Mouse (Mus musculus): ENCODE measurements at regions not wholly inside any gene's neighbourhood (a gene's known extent, or its start where the extent isn't known, plus 50 kb on each side); places are given as distances from the start of the nearest gene placed in this dataset.

DNA sequence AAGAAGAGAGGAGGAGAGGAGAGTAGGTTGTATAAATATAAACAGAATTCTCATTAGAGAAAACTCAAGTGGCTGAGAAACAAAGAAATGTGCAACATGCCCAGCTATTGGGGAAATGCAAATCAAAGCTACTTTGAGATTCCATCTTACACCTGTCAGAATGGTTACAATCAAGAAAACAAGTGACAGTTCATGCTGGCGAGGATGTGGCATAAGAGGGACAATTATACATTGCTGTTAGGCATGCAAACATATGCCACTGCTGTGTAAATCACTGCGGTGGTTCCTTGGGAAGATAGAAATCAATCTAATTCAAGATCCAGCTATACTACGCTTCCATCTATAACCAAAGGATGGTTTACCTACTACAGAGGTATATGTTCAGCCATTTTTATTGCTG is 300.4 kb upstream of the Kynu start:
- Histone ChIP-seq H3K4me1 (replicated peaks) (no peaks in the 10 kb centered on the region), H3K36me3 (no peaks in the 10 kb centered on the region), H3K27me3 (replicated peaks) (no peaks in the 10 kb centered on the region), H3K9me3 (no peaks in the 10 kb centered on the region), H3K4me3 (replicated peaks) (no peak overlapping the region), H3K27ac (no peak overlapping the region), H3K9ac (no peak overlapping the region), H3K4me2 (replicated peaks) (no peak overlapping the region)
- WGBS: 77% methylated on average over 3 of the region's 3 CpGs
- ATAC-seq: no peak

GRCm38 (mm10) chr2:43270802-43271201 is 284.3 kb upstream of the Kynu start:
- no peak for ATAC-seq
- no peaks in the 10 kb centered on the region for H3K4me1 ChIP-seq (replicated peaks)
- H3K4me2 ChIP-seq (replicated peaks): no peak overlapping the region
- H3K27ac ChIP-seq: no peak overlapping the region
- no peaks in the 10 kb centered on the region for H3K9me3 ChIP-seq
- H3K27me3 ChIP-seq (replicated peaks): no peaks in the 10 kb centered on the region
- no peak overlapping the region for H3K9ac ChIP-seq
- no peak overlapping the region for H3K4me3 ChIP-seq (replicated peaks)
- H3K36me3 ChIP-seq: no peaks in the 10 kb centered on the region
- 91% methylated on average over 1 of the region's 1 CpGs for WGBS

DNA sequence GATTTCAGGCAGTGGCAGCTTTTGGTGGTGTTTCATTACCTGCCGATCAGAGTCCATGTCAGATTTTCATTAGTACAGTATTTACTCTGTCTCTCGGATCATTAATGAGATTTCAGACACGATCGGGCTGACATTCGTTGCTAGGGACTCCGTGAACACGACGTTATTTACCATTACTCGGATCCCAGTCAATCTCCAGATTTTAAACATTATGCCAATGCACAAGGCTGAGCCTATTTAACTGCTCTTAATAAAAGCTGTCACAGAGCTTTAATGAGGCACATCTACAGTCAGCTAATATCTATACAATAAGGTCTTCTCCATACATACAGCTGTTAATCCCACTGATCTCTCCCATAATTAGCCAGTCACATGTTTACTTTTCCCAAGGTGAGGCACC is 283.0 kb upstream of the Kynu start:
- Histone ChIP-seq H3K9me3 (no peaks in the 10 kb centered on the region), H3K9ac (no peak overlapping the region), H3K4me1 (replicated peaks) (no peaks in the 10 kb centered on the region), H3K4me3 (replicated peaks) (no peak overlapping the region), H3K27me3 (replicated peaks) (no peaks in the 10 kb centered on the region), H3K4me2 (replicated peaks) (no peak overlapping the region), H3K27ac (no peak overlapping the region), H3K36me3 (no peaks in the 10 kb centered on the region)
- ATAC-seq: no peak
- 80% methylated on average over 9 of the region's 9 CpGs for WGBS

DNA sequence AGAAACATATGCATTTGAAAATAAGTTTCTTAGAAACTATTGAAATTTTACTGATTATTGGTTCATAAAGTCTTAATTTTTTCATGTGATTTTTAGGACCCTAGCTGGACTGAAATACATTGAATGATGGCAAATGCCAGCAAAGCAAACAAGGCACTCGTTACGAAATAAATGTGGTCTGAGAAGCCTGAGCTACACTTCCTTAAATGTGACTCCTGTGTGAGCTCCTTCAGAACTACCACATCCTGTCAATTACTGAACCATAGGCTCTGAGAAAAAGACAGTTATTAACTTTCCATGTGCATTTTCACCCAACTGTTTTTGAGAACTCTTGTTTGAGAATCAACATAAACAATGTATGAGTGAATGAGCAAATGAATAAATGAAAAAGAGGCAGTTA is 281.1 kb upstream of the Kynu start:
- Histone ChIP-seq H3K4me2 (replicated peaks) (no peak overlapping the region), H3K4me1 (replicated peaks) (no peaks in the 10 kb centered on the region), H3K36me3 (no peaks in the 10 kb centered on the region), H3K9me3 (no peaks in the 10 kb centered on the region), H3K27me3 (replicated peaks) (no peaks in the 10 kb centered on the region), H3K4me3 (replicated peaks) (no peak overlapping the region), H3K27ac (no peak overlapping the region), H3K9ac (no peak overlapping the region)
- WGBS: 85% methylated on average over 2 of the region's 2 CpGs
- ATAC-seq: no peak

DNA sequence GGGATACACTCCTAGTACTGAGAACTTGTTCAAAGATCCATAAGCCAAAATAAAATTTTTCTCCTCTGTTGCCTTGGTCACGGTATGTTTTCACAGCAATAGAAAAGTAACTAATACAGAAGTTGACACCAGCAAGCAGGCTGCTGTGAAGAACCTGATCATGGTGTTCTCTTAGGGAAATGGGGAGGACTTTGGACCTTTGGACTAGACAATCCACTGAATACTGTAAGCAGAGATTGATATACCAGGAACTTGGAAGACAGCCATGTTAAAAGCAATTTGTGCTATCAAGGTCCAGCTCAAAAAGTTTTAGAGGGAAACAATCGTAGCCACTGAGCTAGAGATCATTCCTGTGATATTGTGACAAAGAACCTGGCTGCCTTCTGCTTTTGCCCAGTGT is 259.3 kb upstream of the Kynu start:
- ATAC-seq: no peak

GRCm38 (mm10) chr2:43323836-43324235 is 231.3 kb upstream of the Kynu start:
- no peak overlapping the region for H3K27ac ChIP-seq
- 100% methylated on average over 1 of the region's 1 CpGs for WGBS
- ATAC-seq: no peak
- H3K9ac ChIP-seq: no peak overlapping the region
- H3K4me2 ChIP-seq (replicated peaks): no peak overlapping the region
- no peak overlapping the region for H3K4me3 ChIP-seq (replicated peaks)
- no peaks in the 10 kb centered on the region for H3K4me1 ChIP-seq (replicated peaks)
- H3K36me3 ChIP-seq: no peaks in the 10 kb centered on the region
- no peaks in the 10 kb centered on the region for H3K9me3 ChIP-seq
- H3K27me3 ChIP-seq (replicated peaks): no peaks in the 10 kb centered on the region

More for the DNA sequence above, 259.3 kb upstream of the Kynu start:
- H3K27me3 ChIP-seq (replicated peaks): no peaks in the 10 kb centered on the region
- no peaks in the 10 kb centered on the region for H3K36me3 ChIP-seq
- 73% methylated on average over 2 of the region's 2 CpGs for WGBS
- H3K4me2 ChIP-seq (replicated peaks): no peak overlapping the region
- H3K4me1 ChIP-seq (replicated peaks): no peaks in the 10 kb centered on the region
- H3K9me3 ChIP-seq: no peaks in the 10 kb centered on the region
- H3K27ac ChIP-seq: no peak overlapping the region
- no peak overlapping the region for H3K9ac ChIP-seq
- no peak overlapping the region for H3K4me3 ChIP-seq (replicated peaks)

DNA sequence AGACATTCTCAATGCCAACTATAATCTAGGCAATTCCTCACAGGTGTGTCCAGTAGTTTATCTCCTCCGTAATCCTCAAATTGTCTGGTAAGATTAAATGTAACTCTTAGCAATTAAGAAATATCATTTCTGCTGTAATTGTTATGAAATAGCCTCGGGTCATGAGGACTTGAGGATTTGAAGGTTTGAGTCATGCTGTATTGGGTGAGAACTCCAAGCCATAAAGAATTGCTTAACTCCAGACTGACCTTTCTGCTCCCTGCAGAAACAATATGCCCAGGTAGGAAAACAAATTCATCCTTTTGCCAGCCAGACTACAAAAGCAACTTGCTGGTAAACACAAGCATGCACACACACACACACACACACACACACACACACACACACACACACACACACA is 190.8 kb upstream of the Kynu start:
- H3K27me3 ChIP-seq (replicated peaks): no peaks in the 10 kb centered on the region
- H3K4me1 ChIP-seq (replicated peaks): no peaks in the 10 kb centered on the region
- peak; percentile 86 for ATAC-seq
- H3K9ac ChIP-seq: no peak overlapping the region
- no peak overlapping the region for H3K4me3 ChIP-seq (replicated peaks)
- H3K36me3 ChIP-seq: no peaks in the 10 kb centered on the region
- no peak overlapping the region for H3K27ac ChIP-seq
- H3K4me2 ChIP-seq (replicated peaks): no peak overlapping the region
- no peaks in the 10 kb centered on the region for H3K9me3 ChIP-seq
- 61% methylated on average over 2 of the region's 2 CpGs for WGBS

- no peaks in the 10 kb centered on the region for H3K36me3 ChIP-seq
- no peak overlapping the region for H3K27ac ChIP-seq
- WGBS: 56% methylated on average over 2 of the region's 2 CpGs
These were observed 189.3 kb upstream of the Kynu start for GRCm38 (mm10) chr2:43365812-43366211.

GRCm38 (mm10) chr2:43403348-43403747 is 151.8 kb upstream of the Kynu start:
- Histone ChIP-seq H3K27ac (no peak overlapping the region), H3K36me3 (no peaks in the 10 kb centered on the region), H3K27me3 (replicated peaks) (no peaks in the 10 kb centered on the region), H3K9me3 (no peaks in the 10 kb centered on the region), H3K4me2 (replicated peaks) (no peak overlapping the region), H3K4me3 (replicated peaks) (no peak overlapping the region), H3K9ac (no peak overlapping the region), H3K4me1 (replicated peaks) (no peaks in the 10 kb centered on the region)
- no peak for ATAC-seq

More at GRCm38 (mm10) chr2:43365812-43366211, 189.3 kb upstream of the Kynu start:
- H3K27me3 ChIP-seq (replicated peaks): no peaks in the 10 kb centered on the region
- no peak for ATAC-seq
- no peak overlapping the region for H3K9ac ChIP-seq
- H3K4me1 ChIP-seq (replicated peaks): no peaks in the 10 kb centered on the region
- no peak overlapping the region for H3K4me2 ChIP-seq (replicated peaks)
- no peaks in the 10 kb centered on the region for H3K9me3 ChIP-seq
- no peak overlapping the region for H3K4me3 ChIP-seq (replicated peaks)

DNA sequence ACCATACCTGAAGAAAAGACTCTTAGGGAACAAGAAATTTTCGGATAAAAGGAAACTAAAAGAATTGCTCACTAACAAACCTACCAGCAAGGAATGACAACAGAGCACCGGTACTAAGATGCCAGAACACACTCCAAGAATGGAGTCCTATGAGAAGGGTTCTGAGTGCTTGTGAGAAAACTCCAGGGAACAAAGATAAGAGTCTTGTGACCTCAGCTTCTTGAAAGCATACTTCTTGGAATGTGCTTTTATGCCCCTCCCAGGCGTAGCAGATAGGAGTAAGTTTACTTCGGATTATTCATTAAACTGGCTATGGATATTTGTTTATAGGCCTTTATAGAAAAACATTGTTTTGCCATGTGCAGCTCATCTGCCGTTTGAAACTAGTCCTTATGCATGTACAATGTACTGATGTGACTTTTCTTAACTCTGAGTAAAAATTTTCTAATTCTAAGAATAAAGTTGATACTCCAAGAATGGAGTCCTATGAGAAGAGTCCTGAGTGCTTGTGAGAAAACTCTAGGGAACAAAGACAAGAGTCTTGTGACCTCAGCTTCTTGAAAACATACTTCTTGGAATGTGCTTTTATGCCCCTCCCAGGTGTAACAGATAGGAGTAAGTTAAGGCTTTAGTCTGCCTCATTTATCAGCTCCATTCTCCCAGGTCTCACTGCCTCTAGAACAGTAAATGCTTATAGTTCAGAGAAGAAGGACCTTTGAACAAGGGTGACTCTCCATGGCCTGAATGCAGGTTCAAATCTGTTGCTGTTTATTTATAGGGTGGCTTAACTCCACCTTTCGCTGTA is 150.8 kb upstream of the Kynu start:
- no peaks in the 10 kb centered on the region for H3K9me3 ChIP-seq
- H3K4me3 ChIP-seq (replicated peaks): no peak overlapping the region
- H3K4me1 ChIP-seq (replicated peaks): no peaks in the 10 kb centered on the region
- 0 out of 2 replicates have a peak overlapping the region, but pooled peaks have one; percentile 11 for H3K27ac ChIP-seq
- 59% methylated on average over 6 of the region's 6 CpGs for WGBS
- no peaks in the 10 kb centered on the region for H3K27me3 ChIP-seq (replicated peaks)
- H3K36me3 ChIP-seq: no peaks in the 10 kb centered on the region
- no peak overlapping the region for H3K9ac ChIP-seq
- no peak overlapping the region for H3K4me2 ChIP-seq (replicated peaks)
- ATAC-seq: peak; percentile 94

DNA sequence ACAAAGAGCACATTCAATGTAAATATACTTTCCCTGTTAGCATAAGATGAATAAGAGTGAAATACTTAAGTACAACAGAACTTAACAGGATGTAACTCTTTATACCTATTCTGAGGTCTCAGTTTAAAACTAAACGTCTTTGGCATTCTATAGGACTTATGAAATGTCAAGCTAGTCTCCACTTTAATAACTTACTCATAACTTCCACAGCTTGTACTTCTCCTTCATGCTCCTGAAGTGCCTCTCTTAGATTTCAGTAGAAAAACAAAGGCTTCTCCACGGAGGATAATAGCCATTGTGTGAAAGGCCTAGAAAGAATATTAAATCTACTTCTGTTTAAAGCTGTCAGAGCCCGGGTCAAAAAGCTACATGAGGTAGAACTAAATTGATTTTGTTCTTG is 117.9 kb upstream of the Kynu start:
- H3K4me2 ChIP-seq (replicated peaks): no peak overlapping the region
- H3K9me3 ChIP-seq: no peaks in the 10 kb centered on the region
- no peak for ATAC-seq
- no peaks in the 10 kb centered on the region for H3K36me3 ChIP-seq
- no peak overlapping the region for H3K4me3 ChIP-seq (replicated peaks)
- H3K27me3 ChIP-seq (replicated peaks): no peaks in the 10 kb centered on the region
- no peak overlapping the region for H3K9ac ChIP-seq
- no peak overlapping the region for H3K27ac ChIP-seq
- 56% methylated on average over 3 of the region's 3 CpGs for WGBS
- no peaks in the 10 kb centered on the region for H3K4me1 ChIP-seq (replicated peaks)

- Histone ChIP-seq H3K4me2 (replicated peaks) (no peak overlapping the region), H3K4me1 (replicated peaks) (no peaks in the 10 kb centered on the region), H3K9ac (no peak overlapping the region), H3K9me3 (no peaks in the 10 kb centered on the region), H3K36me3 (no peaks in the 10 kb centered on the region), H3K27me3 (replicated peaks) (no peaks in the 10 kb centered on the region), H3K4me3 (replicated peaks) (no peak overlapping the region), H3K27ac (no peak overlapping the region)
- 79% methylated on average over 10 of the region's 10 CpGs for WGBS
- ATAC-seq: no peak
These were observed 99.8 kb upstream of the Kynu start for GRCm38 (mm10) chr2:43455158-43455873.

GRCm38 (mm10) chr2:43469161-43469560 is 86.0 kb upstream of the Kynu start:
- no peaks in the 10 kb centered on the region for H3K9me3 ChIP-seq
- H3K27me3 ChIP-seq (replicated peaks): no peaks in the 10 kb centered on the region
- no peak overlapping the region for H3K4me3 ChIP-seq (replicated peaks)
- H3K4me2 ChIP-seq (replicated peaks): no peak overlapping the region
- H3K27ac ChIP-seq: no peak overlapping the region
- no peak for ATAC-seq
- H3K36me3 ChIP-seq: no peaks in the 10 kb centered on the region
- 71% methylated on average over 3 of the region's 3 CpGs for WGBS
- no peak overlapping the region for H3K9ac ChIP-seq
- H3K4me1 ChIP-seq (replicated peaks): no peaks in the 10 kb centered on the region
